In the genomic region with DNA sequence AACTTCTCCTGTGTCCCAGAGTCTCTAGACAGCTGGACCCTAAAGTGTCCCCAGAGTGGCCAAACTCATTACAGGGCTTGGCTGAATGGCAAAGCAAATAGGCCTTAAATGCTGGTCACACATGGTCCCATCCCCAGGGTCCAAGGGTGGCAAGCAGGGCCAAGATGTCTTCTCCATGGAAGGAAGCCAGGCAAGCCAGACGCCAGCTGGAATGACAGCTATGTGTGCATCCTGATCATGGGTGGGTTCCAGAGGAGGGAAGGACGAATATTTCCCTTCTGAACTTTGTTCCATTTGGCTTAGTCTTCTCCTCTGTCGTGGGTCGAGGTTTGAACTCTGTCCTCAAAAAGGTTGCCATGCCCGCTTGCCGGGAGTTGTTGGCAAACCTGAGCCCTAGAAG, we compare ENCODE assay signal across 21 mouse cellular contexts. TPM values are rescaled to one million over a fixed set of nuclear protein-coding genes. Genes with fewer than 3 reads are reported as not detected.
DNase-seq lines count a peak whose midpoint lies in the region; ATAC-seq and TF ChIP-seq lines count a peak whose summit lies in the region.
"Had no signal": no experiment of that assay in that cellular context is flagged by ENCODE, and none has a peak within 500 bp of the region (broad histone marks: within the 10 kb centered on the region; RNA-seq: fewer than 3 reads in every experiment).

No protein-coding gene starts in this region.

- no peak overlapping the region for H3K4me2 ChIP-seq in liver, postnatal 0 days (ENCODE audit: low read depth, low read length)
- H3K4me2 ChIP-seq: embryonic facial prominence, embryonic 13.5 days; limb, embryonic 15.5 days; midbrain, embryonic 11.5 days; neural tube, embryonic 12.5 days had no signal

- H3K36me3 ChIP-seq in liver, adult 2 months (ENCODE audit: control insufficient read depth, insufficient read depth, low read length) = no peaks in the 10 kb centered on the region
- no peaks in the 10 kb centered on the region for H3K36me3 ChIP-seq in liver, postnatal 0 days (replicated peaks; ENCODE audit: insufficient read depth, low read length)
- H3K36me3 ChIP-seq: embryonic facial prominence, embryonic 13.5 days; limb, embryonic 15.5 days; neural tube, embryonic 12.5 days had no signal

- no peak for TF ChIP-seq EP300 in liver, postnatal 0 days (IDR thresholded peaks at IDR 0.05; ENCODE audit: low read depth)

- DNase-seq in cerebellum, postnatal 14 days = peak; percentile 50 to 66
- peak; percentile 82 for DNase-seq in liver, adult 2 months (ENCODE audit: extremely low read depth, low read depth, low spot score)
- no peak for DNase-seq in liver, postnatal 0 days
- DNase-seq in kidney, adult 9 months = peak; percentile 70
- DNase-seq in kidney, postnatal 36 days = peak; percentile 59 to 65
- DNase-seq in frontal cortex, adult 2 months (ENCODE audit: extremely low spot score in 1 of 2, low spot score in 1 of 2) = no peak
- DNase-seq: cerebellum, adult 8-10 months; gastrocnemius, postnatal 36 days; right cerebral cortex, adult 18-20 months; thymus, postnatal 25 days had no signal

- H3K79me2 ChIP-seq in liver, adult 2 months (ENCODE audit: control insufficient read depth, insufficient read depth, low read length) = no peaks in the 10 kb centered on the region

- no peaks in the 10 kb centered on the region for H3K27me3 ChIP-seq in liver, adult 2 months (ENCODE audit: control insufficient read depth, insufficient read depth, low read length)
- no peaks in the 10 kb centered on the region for H3K27me3 ChIP-seq in liver, postnatal 0 days (ENCODE audit: insufficient read depth, low read length)
- H3K27me3 ChIP-seq: embryonic facial prominence, embryonic 13.5 days; limb, embryonic 15.5 days; neural tube, embryonic 12.5 days had no signal

- no peak overlapping the region for H3K4me3 ChIP-seq in liver, adult 2 months (ENCODE audit: insufficient read depth, low read depth, low read length)
- H3K4me3 ChIP-seq in liver, postnatal 0 days (ENCODE audit: low read depth, low read length) = no peak overlapping the region
- H3K4me3 ChIP-seq: embryonic facial prominence, embryonic 13.5 days; limb, embryonic 15.5 days; neural tube, embryonic 12.5 days had no signal

- no peak for ATAC-seq in cerebellum, adult (ENCODE audit: insufficient number of reproducible peaks, low FRiP score, low TSS enrichment)
- ATAC-seq in liver, postnatal 0 days = no peak
- ATAC-seq: forebrain, embryonic 14.5 days had no signal

- TF ChIP-seq POLR2A in liver, adult 2 months (IDR thresholded peaks at IDR 0.05; ENCODE audit: extremely low read depth, insufficient read depth, low read length) = no peak

- peak overlapping the region; percentile 64 for H3K27ac ChIP-seq in liver, adult 2 months (replicated peaks; ENCODE audit: insufficient read depth, low read depth, low read length)
- H3K27ac ChIP-seq in liver, postnatal 0 days (ENCODE audit: low read depth) = no peak overlapping the region
- H3K27ac ChIP-seq: embryonic facial prominence, embryonic 13.5 days; limb, embryonic 15.5 days; neural tube, embryonic 12.5 days had no signal

- WGBS in liver, adult 2 months = 14% methylated on average over 6 of the region's 6 CpGs
- WGBS in liver, postnatal 0 days (ENCODE audit: insufficient replicate concordance) = 49% methylated on average over 6 of the region's 6 CpGs

- no peak overlapping the region for H3K9ac ChIP-seq in liver, adult 2 months (ENCODE audit: low read depth, low read length)
- no peak overlapping the region for H3K9ac ChIP-seq in liver, postnatal 0 days (replicated peaks)
- H3K9ac ChIP-seq: embryonic facial prominence, embryonic 13.5 days; limb, embryonic 15.5 days; neural tube, embryonic 12.5 days had no signal

- H3K4me1 ChIP-seq in liver, adult 2 months (ENCODE audit: control insufficient read depth, insufficient read depth, low read length) = peaks cover 23% of the 10 kb centered on the region
- 0 out of 2 replicates have a peak, but pooled peaks cover 5% of the 10 kb centered on the region for H3K4me1 ChIP-seq in liver, postnatal 0 days (ENCODE audit: insufficient read depth)
- H3K4me1 ChIP-seq: embryonic facial prominence, embryonic 13.5 days; limb, embryonic 15.5 days; neural tube, embryonic 12.5 days had no signal

- TF ChIP-seq CTCF in liver, adult 2 months (IDR thresholded peaks at IDR 0.05; ENCODE audit: low read depth, low read length) = no peak
- TF ChIP-seq CTCF in liver, postnatal 0 days (IDR thresholded peaks at IDR 0.05; ENCODE audit: low read depth) = no peak

- no peaks in the 10 kb centered on the region for H3K9me3 ChIP-seq in liver, postnatal 0 days (ENCODE audit: low read length)
- H3K9me3 ChIP-seq: embryonic facial prominence, embryonic 13.5 days; limb, embryonic 15.5 days; neural tube, embryonic 12.5 days had no signal

RNA-seq across cellular contexts. Expression of a gene that starts 19.3 kb away (rescaled TPM):
- not detected in 2 replicates for total RNA-seq in liver, adult 2 months (2014; rRNA removed)
- not detected in 2 replicates for polyA plus RNA-seq in liver, adult 2 months (2012; rRNA removed)
- polyA plus RNA-seq in liver, postnatal 0 days (2015; fragmentation: Nextera tagmentation; extraction: Ambion mirVana) = not detected in 2 replicates
- polyA plus RNA-seq in frontal cortex, adult 2 months (2012; rRNA removed) = not detected in 2 replicates
- total RNA-seq: adrenal gland, postnatal 36 days; gastrocnemius, postnatal 36 days; hematopoietic stem cell, adult 5-6 weeks; left cerebral cortex, postnatal 14 days had no signal
- polyA plus RNA-seq: C2C12; embryonic facial prominence, embryonic 13.5 days; limb, embryonic 15.5 days; liver, embryonic 16.5 days; midbrain, embryonic 11.5 days; neural tube, embryonic 12.5 days had no signal

RNA-seq across cellular contexts. Expression of a gene that starts 23.4 kb away (rescaled TPM):
- not detected in 2 replicates for total RNA-seq in liver, adult 2 months (2014; rRNA removed)
- polyA plus RNA-seq in liver, adult 2 months (2012; rRNA removed) = 0.01 TPM in 1 of 2 replicates, not detected in the other
- polyA plus RNA-seq in liver, postnatal 0 days (2015; fragmentation: Nextera tagmentation; extraction: Ambion mirVana) = not detected in 2 replicates
- polyA plus RNA-seq in frontal cortex, adult 2 months (2012; rRNA removed) = 12.0 and 12.6 TPM in 2 replicates
- total RNA-seq: hematopoietic stem cell, adult 5-6 weeks had no signal
- polyA plus RNA-seq: C2C12; liver, embryonic 16.5 days had no signal

Comparison
In these comparisons a context has a peak if more than half of its experiments do, and no peak if none do; other contexts are left out.
1. DNase-seq: peak in cerebellum, postnatal 14 days (2 of 2), liver, adult 2 months (single experiment), kidney, adult 9 months (single experiment) and kidney, postnatal 36 days (2 of 2); none in liver, postnatal 0 days (single experiment) and frontal cortex, adult 2 months (0 of 2).
2. RNA of a gene that starts 23.4 kb away (polyA plus RNA-seq): 12.0 to 12.6 TPM in frontal cortex, adult 2 months; 0.01 TPM in liver, adult 2 months and not detected in liver, postnatal 0 days; every median in the first group is over 10 times any median in the second.